Mouse (Mus musculus) urinary bladder, postnatal 36 days (tissue): Measurements from ENCODE around the gene 5730409E04Rik.

ENCODE experiments used
- DNase-seq, 2 experiments: peaks; one replicate each; pipeline ENCODE4 v3.0.0; 2022; ENCODE audit warnings: low spot score in 2 of 2, mixed read lengths in 1 of 2

The 5730409E04Rik gene

GRCm38 (mm10) chr4:126609606-126610181 lies at the start of gene 5730409E04Rik:
Gene 5730409E04Rik, plus strand, starts transcription at chr4:126609818.
- DNase-seq = peak; percentile 73 to 85

GRCm38 (mm10) chr4:126563798-126564197 lies 45.8 kb upstream of the 5730409E04Rik start:
- no peak for DNase-seq

GRCm38 (mm10) chr4:126567243-126567642 lies 42.4 kb upstream of the 5730409E04Rik start:
- DNase-seq = no peak

GRCm38 (mm10) chr4:126569783-126570182 lies 39.8 kb upstream of the 5730409E04Rik start:
- DNase-seq = no peak

- DNase-seq = no peak
These were observed 33.3 kb upstream of the 5730409E04Rik start for GRCm38 (mm10) chr4:126576281-126576680.

GRCm38 (mm10) chr4:126577920-126578319 lies 31.7 kb upstream of the 5730409E04Rik start:
- no peak for DNase-seq

- DNase-seq = no peak
These were observed 30.5 kb upstream of the 5730409E04Rik start for GRCm38 (mm10) chr4:126579077-126579476.

GRCm38 (mm10) chr4:126585739-126586138 lies 23.9 kb upstream of the 5730409E04Rik start:
- no peak for DNase-seq

- DNase-seq = no peak
These were observed 17.6 kb upstream of the 5730409E04Rik start for GRCm38 (mm10) chr4:126592039-126592438.

- peak; percentile 33 to 53 for DNase-seq
These were observed 9.5 kb upstream of the 5730409E04Rik start for GRCm38 (mm10) chr4:126599971-126600754.

- peak; percentile 15 to 37 for DNase-seq
These were observed 7.8 kb upstream of the 5730409E04Rik start for GRCm38 (mm10) chr4:126601597-126602444.

- DNase-seq = no peak
These were observed 7.2 kb upstream of the 5730409E04Rik start for GRCm38 (mm10) chr4:126602445-126602762.

GRCm38 (mm10) chr4:126604141-126604540 lies 5.5 kb upstream of the 5730409E04Rik start:
- DNase-seq = no peak

GRCm38 (mm10) chr4:126605751-126606150 lies 3.9 kb upstream of the 5730409E04Rik start:
- no peak for DNase-seq

- DNase-seq = no peak
These were observed 2.4 kb downstream of the 5730409E04Rik start for GRCm38 (mm10) chr4:126611991-126612390.

GRCm38 (mm10) chr4:126616312-126616711 lies 6.7 kb downstream of the 5730409E04Rik start:
- no peak for DNase-seq

- DNase-seq = no peak
These were observed 10.2 kb downstream of the 5730409E04Rik start for GRCm38 (mm10) chr4:126619691-126620330.

- no peak for DNase-seq
These were observed 10.8 kb downstream of the 5730409E04Rik start for GRCm38 (mm10) chr4:126620349-126620874.

GRCm38 (mm10) chr4:126627021-126627681 lies 17.5 kb downstream of the 5730409E04Rik start:
- no peak for DNase-seq

- no peak for DNase-seq
These were observed 22.3 kb downstream of the 5730409E04Rik start for GRCm38 (mm10) chr4:126631922-126632321.

GRCm38 (mm10) chr4:126632668-126633067 lies 23.1 kb downstream of the 5730409E04Rik start:
- no peak for DNase-seq
